Mouse (Mus musculus) kidney, postnatal 0 days (tissue): ENCODE results near the gene Olfr1008. TPM values are rescaled to one million over a fixed set of nuclear protein-coding genes. Genes with fewer than 3 reads are reported as not detected.
"Not testable (repeated sequence)": the region's sequence is repeated elsewhere in the genome, so short reads cannot be mapped to it uniquely, and the experiment has no call there.

Experiments used
- ATAC-seq: fragments of 200-750 bp; cut with Nextera tagmentation; replicated peaks from 2 replicates; pipeline ENCODE4 v1.8.0; 2017; ENCODE audit warnings: low read depth, moderate number of reproducible peaks, moderate TSS enrichment, moderate library complexity; ENCODE audit not compliant: low FRiP score
- DNase-seq: peaks from one replicate; pipeline ENCODE4 v3.0.0-alpha.2; 2016; ENCODE audit warnings: low spot score
- H3K27ac ChIP-seq: fragments of 300-500 bp; sonication (generic); 2 replicates; pipeline ENCODE4 v1.5.1; 2014; ENCODE audit warnings: mild to moderate bottlenecking
- H3K27me3 ChIP-seq: fragments of 300-500 bp; sonication (generic); 2 replicates; pipeline ENCODE4 v1.6.1; 2014; ENCODE audit warnings: low read length, mixed read lengths; ENCODE audit not compliant: insufficient read depth
- H3K36me3 ChIP-seq: fragments of 300-500 bp; sonication (generic); 2 replicates; pipeline ENCODE4 v1.6.1; 2014; ENCODE audit warnings: low read length, mixed read lengths; ENCODE audit not compliant: insufficient read depth
- H3K4me1 ChIP-seq: fragments of 300-500 bp; sonication (generic); replicated peaks from 2 replicates; pipeline ENCODE4 v1.6.1; 2014; ENCODE audit warnings: antibody characterized with exemption, low read length, mixed read lengths; ENCODE audit not compliant: insufficient read depth
- H3K4me2 ChIP-seq: fragments of 300-500 bp; sonication (generic); 2 replicates; pipeline ENCODE4 v1.6.1; 2014; ENCODE audit warnings: mild to moderate bottlenecking, low read length, moderate library complexity, mixed read lengths
- H3K4me3 ChIP-seq: fragments of 300-500 bp; sonication (generic); replicated peaks from 2 replicates; pipeline ENCODE4 v1.5.1; 2014; ENCODE audit warnings: low read depth, low read length
- H3K9ac ChIP-seq: fragments of 300-500 bp; sonication (generic); 2 replicates; pipeline ENCODE4 v1.6.1; 2014; ENCODE audit warnings: low read depth, low read length
- H3K9me3 ChIP-seq: fragments of 300-500 bp; sonication (generic); replicated peaks from 2 replicates; pipeline ENCODE4 v1.6.1; 2016; ENCODE audit warnings: low read length, inconsistent platforms, mixed read lengths
- CTCF ChIP-seq: IDR thresholded peaks from 2 replicates; pipeline ENCODE4 v1.5.1; 2016; ENCODE audit warnings: antibody characterized with exemption, low read depth, mild to moderate bottlenecking, moderate library complexity
- WGBS: fragments of 180-500 bp; shearing (Covaris S2); extraction: QIAGEN DNeasy Blood & Tissue Kit; methylation state at CpG from one replicate; pipeline ENCODE4 v1.1.7; 2014; 5-methylcytosine and 5-hydroxymethylcytosine counted together
- polyA plus RNA-seq: library from polyadenylated mRNA; unstranded; fragments of >200 nt; fragmentation: Nextera tagmentation; extraction: Ambion mirVana; gene quantifications from 2 replicates; pipeline ENCODE4 v1.2.1, GENCODE M21; 2015

Olfr1008 gene
- polyA plus RNA-seq, result not detected in 2 replicates

GRCm38 (mm10) chr2:85689131-85689530 is at the start of gene Olfr1008:
Olfr1008 (plus strand) TSS chr2:85689431.
- Histone ChIP-seq H3K27me3 (no peaks in the 10 kb centered on the region), H3K9me3 (no peaks in the 10 kb centered on the region), H3K4me1 (no peaks in the 10 kb centered on the region), H3K4me2 (no peak within 1 kb of the TSS), H3K4me3 (no peak within 1 kb of the TSS), H3K9ac (no peak within 1 kb of the TSS), H3K36me3 (no peaks in the 10 kb centered on the region), H3K27ac (no peak within 1 kb of the TSS)
- DNase-seq (no peak), ATAC-seq (no peak)
- no peak for TF ChIP-seq CTCF

GRCm38 (mm10) chr2:85650604-85651003 is 38.6 kb upstream of the Olfr1008 start, which contains the start of gene Olfr1002:
Olfr1002 (minus strand) TSS chr2:85650704.
- Histone ChIP-seq H3K4me2 (no peak within 1 kb of the TSS), H3K4me1 (no peaks in the 10 kb centered on the region), H3K4me3 (no peak within 1 kb of the TSS), H3K27ac (no peak within 1 kb of the TSS), H3K36me3 (no peaks in the 10 kb centered on the region), H3K9me3 (no peaks in the 10 kb centered on the region), H3K27me3 (no peaks in the 10 kb centered on the region), H3K9ac (no peak within 1 kb of the TSS)
- no peak for TF ChIP-seq CTCF
- DNase-seq (no peak), ATAC-seq (no peak)
- WGBS, result 92% methylated on average over 1 of the region's 1 CpGs

- H3K4me1 ChIP-seq, H3K9me3 ChIP-seq, ATAC-seq, DNase-seq, H3K27ac ChIP-seq, H3K4me2 ChIP-seq, H3K9ac ChIP-seq, H3K4me3 ChIP-seq, H3K36me3 ChIP-seq, H3K27me3 ChIP-seq: not testable (repeated sequence)
Measured at GRCm38 (mm10) chr2:85664355-85664754, 24.9 kb upstream of the Olfr1008 start, which contains the start of gene Olfr154. Olfr154 (minus strand) TSS chr2:85664455.

- no peaks in the 10 kb centered on the region for H3K9me3 ChIP-seq
- DNase-seq (no peak), ATAC-seq (no peak)
- TF ChIP-seq CTCF, result no peak
- no peak within 1 kb of the TSS for H3K27ac ChIP-seq
- H3K27me3 ChIP-seq, result no peaks in the 10 kb centered on the region
- no peaks in the 10 kb centered on the region for H3K4me1 ChIP-seq
- no peaks in the 10 kb centered on the region for H3K36me3 ChIP-seq
- H3K4me3 ChIP-seq, result no peak within 1 kb of the TSS
- H3K4me2 ChIP-seq, result no peak within 1 kb of the TSS
- H3K9ac ChIP-seq, result no peak within 1 kb of the TSS
Measured at GRCm38 (mm10) chr2:85678667-85679066, 10.6 kb upstream of the Olfr1008 start, which contains the start of gene Olfr1006. Olfr1006 (minus strand) TSS chr2:85678767.

- not testable (repeated sequence) for H3K4me2 ChIP-seq, H3K4me1 ChIP-seq, DNase-seq, H3K9me3 ChIP-seq, H3K36me3 ChIP-seq, H3K27me3 ChIP-seq, H3K9ac ChIP-seq, H3K4me3 ChIP-seq, ATAC-seq, H3K27ac ChIP-seq
- 31% methylated on average over 2 of the region's 2 CpGs for WGBS
Measured at GRCm38 (mm10) chr2:85710680-85711079, 21.4 kb downstream of the Olfr1008 start.

- H3K4me2 ChIP-seq, result no peak overlapping the region
- H3K9me3 ChIP-seq, result no peaks in the 10 kb centered on the region
- no peak for ATAC-seq
- no peaks in the 10 kb centered on the region for H3K4me1 ChIP-seq
- TF ChIP-seq CTCF, result no peak
- H3K9ac ChIP-seq, result no peak overlapping the region
- no peaks in the 10 kb centered on the region for H3K27me3 ChIP-seq
- no peak overlapping the region for H3K4me3 ChIP-seq
- no peak for DNase-seq
- no peak overlapping the region for H3K27ac ChIP-seq
- WGBS, result 9% methylated on average over 1 of the region's 1 CpGs
- H3K36me3 ChIP-seq, result no peaks in the 10 kb centered on the region
Measured at GRCm38 (mm10) chr2:85711159-85711558, 21.9 kb downstream of the Olfr1008 start.

GRCm38 (mm10) chr2:85715119-85715518 is 25.9 kb downstream of the Olfr1008 start, which contains the start of gene Olfr1009:
Olfr1009 (plus strand) TSS chr2:85715419.
- ATAC-seq, result no peak
- no peaks in the 10 kb centered on the region for H3K36me3 ChIP-seq
- no peak within 1 kb of the TSS for H3K4me3 ChIP-seq
- H3K27me3 ChIP-seq, result no peaks in the 10 kb centered on the region
- WGBS, result 90% methylated on average over 1 of the region's 1 CpGs
- no peaks in the 10 kb centered on the region for H3K9me3 ChIP-seq
- no peak within 1 kb of the TSS for H3K9ac ChIP-seq
- no peaks in the 10 kb centered on the region for H3K4me1 ChIP-seq
- no peak within 1 kb of the TSS for H3K4me2 ChIP-seq
- no peak for DNase-seq
- TF ChIP-seq CTCF, result no peak
- H3K27ac ChIP-seq, result no peak within 1 kb of the TSS
